Mouse (Mus musculus) liver, embryonic 12.5 days (tissue): Measurements from ENCODE around the gene Kbtbd13. TPM values are rescaled to one million over a fixed set of nuclear protein-coding genes. Genes with fewer than 3 reads are reported as not detected.

Source experiments
- ATAC-seq: fragments of 200-750 bp; cut with Nextera tagmentation; 2 replicates; pipeline ENCODE4 v1.8.0; 2017; ENCODE audit warnings: moderate number of reproducible peaks, mild to moderate bottlenecking, moderate library complexity
- H3K27ac ChIP-seq: fragments of 300-500 bp; sonication (generic); 2 replicates; pipeline ENCODE4 v1.5.1; 2016; ENCODE audit warnings: mild to moderate bottlenecking
- H3K27me3 ChIP-seq: fragments of 300-500 bp; sonication (generic); replicated peaks from 2 replicates; pipeline ENCODE4 v1.6.1; 2016; ENCODE audit warnings: mild to moderate bottlenecking, moderate library complexity
- H3K36me3 ChIP-seq: fragments of 300-500 bp; sonication (generic); 2 replicates; pipeline ENCODE4 v1.6.1; 2016; ENCODE audit warnings: mild to moderate bottlenecking, moderate library complexity
- H3K4me1 ChIP-seq: fragments of 300-500 bp; sonication (generic); 2 replicates; pipeline ENCODE4 v1.6.1; 2016
- H3K4me2 ChIP-seq: fragments of 300-500 bp; sonication (generic); 2 replicates; pipeline ENCODE4 v1.6.1; 2016; ENCODE audit warnings: mild to moderate bottlenecking, moderate library complexity
- H3K4me3 ChIP-seq: fragments of 300-500 bp; sonication (generic); 2 replicates; pipeline ENCODE4 v1.5.1; 2016; ENCODE audit warnings: mild to moderate bottlenecking, moderate library complexity
- H3K9ac ChIP-seq: fragments of 300-500 bp; sonication (generic); 2 replicates; pipeline ENCODE4 v1.6.1; 2016; ENCODE audit warnings: mild to moderate bottlenecking, moderate library complexity
- H3K9me3 ChIP-seq: fragments of 300-500 bp; sonication (generic); replicated peaks from 2 replicates; pipeline ENCODE4 v1.6.1; 2016; ENCODE audit warnings: mild to moderate bottlenecking, moderate library complexity
- WGBS: fragments of 180-500 bp; shearing (Covaris S2); methylation state at CpG from one replicate; pipeline ENCODE4 v1.1.7; 2016; ENCODE audit not compliant: insufficient replicate concordance; 5-methylcytosine and 5-hydroxymethylcytosine counted together
- polyA plus RNA-seq: library from polyadenylated mRNA; unstranded; fragments of >200 nt; fragmentation: Nextera tagmentation; extraction: Ambion mirVana; gene quantifications from 2 replicates; pipeline ENCODE4 v1.2.1, GENCODE M21; 2016

The Kbtbd13 gene
- polyA plus RNA-seq, 1 experiment from 2014 or later = 0.21 TPM

GRCm38 (mm10) chr9:65392638-65393364, 1.3 kb upstream of the Kbtbd13 start:
- Histone ChIP-seq H3K4me2 (no peak overlapping the region), H3K36me3 (no peaks in the 10 kb centered on the region), H3K4me3 (no peak overlapping the region), H3K27ac (no peak overlapping the region), H3K9me3 (no peaks in the 10 kb centered on the region), H3K9ac (no peak overlapping the region), H3K27me3 (peaks cover 70% of the 10 kb centered on the region), H3K4me1 (0 out of 2 replicates have a peak, but pooled peaks cover 8% of the 10 kb centered on the region)
- no peak for ATAC-seq
- WGBS = 17% methylated on average over 6 of the region's 6 CpGs

GRCm38 (mm10) chr9:65390752-65391612, 470 bp downstream of the Kbtbd13 start:
- peak overlapping the region; percentile 39 for H3K4me3 ChIP-seq
- no peak overlapping the region for H3K27ac ChIP-seq
- no peaks in the 10 kb centered on the region for H3K36me3 ChIP-seq
- WGBS = 12% methylated on average over 96 of the region's 96 CpGs
- no peaks in the 10 kb centered on the region for H3K9me3 ChIP-seq
- H3K4me2 ChIP-seq = peak overlapping the region; percentile 53
- H3K9ac ChIP-seq = no peak overlapping the region
- peaks cover 69% of the 10 kb centered on the region for H3K27me3 ChIP-seq
- ATAC-seq = no peak
- 0 out of 2 replicates have a peak, but pooled peaks cover 8% of the 10 kb centered on the region for H3K4me1 ChIP-seq

DNA sequence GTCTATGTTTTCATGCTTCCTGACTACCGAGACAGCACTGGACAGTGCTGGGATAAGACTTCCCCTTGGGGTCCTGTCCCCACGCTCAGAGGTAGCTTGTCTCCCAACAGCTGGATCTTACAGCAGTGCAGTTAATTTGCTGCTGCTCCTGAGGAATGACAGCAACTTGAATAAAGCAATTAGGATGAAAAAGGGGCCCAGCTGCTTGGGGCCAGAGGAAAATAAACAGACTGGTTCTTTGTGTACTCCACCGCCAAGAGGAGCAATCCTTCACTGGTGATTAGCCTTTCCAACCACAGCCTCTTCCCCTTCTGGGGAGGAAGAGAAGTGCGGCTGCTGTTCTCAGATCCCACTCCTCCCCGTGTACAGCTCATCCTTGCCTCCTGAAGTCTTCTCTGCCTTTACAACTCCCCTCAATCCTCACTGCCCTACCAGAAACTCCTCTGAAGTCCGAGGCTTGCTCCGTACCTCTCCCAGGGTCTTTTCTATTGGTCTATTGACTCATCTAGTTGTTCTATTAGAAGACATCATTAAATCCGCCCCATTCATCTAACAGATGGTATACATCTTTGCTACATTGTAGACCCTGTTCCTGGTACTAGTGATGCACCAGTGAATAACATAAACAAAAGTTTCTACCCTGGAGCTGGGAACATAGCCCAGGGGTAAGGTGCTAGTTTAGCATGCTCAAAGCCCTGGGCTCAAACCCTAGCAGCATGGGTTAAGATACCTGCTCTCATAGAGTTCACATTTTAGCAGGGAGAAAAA, 4.9 kb downstream of the Kbtbd13 start:
- Histone ChIP-seq H3K27me3 (peaks cover 35% of the 10 kb centered on the region), H3K4me1 (0 out of 2 replicates have a peak, but pooled peaks cover 8% of the 10 kb centered on the region), H3K36me3 (no peaks in the 10 kb centered on the region), H3K27ac (no peak overlapping the region), H3K4me2 (no peak overlapping the region), H3K4me3 (no peak overlapping the region), H3K9me3 (no peaks in the 10 kb centered on the region), H3K9ac (no peak overlapping the region)
- ATAC-seq = no peak
- WGBS = 31% methylated on average over 8 of the region's 8 CpGs

GRCm38 (mm10) chr9:65384276-65384675, 7.2 kb downstream of the Kbtbd13 start:
- Histone ChIP-seq H3K27ac (no peak overlapping the region), H3K4me3 (no peak overlapping the region), H3K27me3 (peaks cover 18% of the 10 kb centered on the region), H3K36me3 (no peaks in the 10 kb centered on the region), H3K4me1 (no peaks in the 10 kb centered on the region), H3K9me3 (no peaks in the 10 kb centered on the region), H3K9ac (no peak overlapping the region), H3K4me2 (no peak overlapping the region)
- 52% methylated on average over 3 of the region's 3 CpGs for WGBS
- no peak for ATAC-seq

DNA sequence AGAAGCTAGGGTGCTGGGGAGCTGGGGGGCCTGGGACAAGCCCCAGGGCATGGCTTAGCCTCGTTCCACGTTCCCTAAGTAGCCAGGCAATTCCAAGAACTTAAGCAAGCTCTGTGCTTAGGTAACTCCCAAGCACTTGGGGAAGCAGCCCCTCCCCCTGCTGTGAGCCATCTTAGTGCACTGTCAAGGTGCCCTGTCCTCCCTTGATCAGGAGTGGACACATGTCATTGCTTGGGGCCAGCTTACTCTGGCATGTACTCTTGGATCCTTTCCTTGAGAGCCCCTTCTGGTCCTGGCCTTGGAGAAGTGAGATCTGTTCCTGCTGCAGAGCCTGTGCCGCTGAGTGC, 8.7 kb downstream of the Kbtbd13 start:
- Histone ChIP-seq H3K27ac (no peak overlapping the region), H3K9ac (no peak overlapping the region), H3K9me3 (no peaks in the 10 kb centered on the region), H3K36me3 (no peaks in the 10 kb centered on the region), H3K27me3 (peaks cover 5% of the 10 kb centered on the region; the same call in 1 of the 2 replicates), H3K4me2 (no peak overlapping the region), H3K4me3 (no peak overlapping the region), H3K4me1 (no peaks in the 10 kb centered on the region)
- ATAC-seq = no peak
- 44% methylated on average over 3 of the region's 3 CpGs for WGBS

GRCm38 (mm10) chr9:65382031-65382750, 9.3 kb downstream of the Kbtbd13 start:
- WGBS = 53% methylated on average over 6 of the region's 6 CpGs
- Histone ChIP-seq H3K4me2 (no peak overlapping the region), H3K4me3 (no peak overlapping the region), H3K4me1 (no peaks in the 10 kb centered on the region), H3K27me3 (peaks cover 5% of the 10 kb centered on the region; the same call in 1 of the 2 replicates), H3K36me3 (no peaks in the 10 kb centered on the region), H3K27ac (no peak overlapping the region), H3K9me3 (no peaks in the 10 kb centered on the region), H3K9ac (no peak overlapping the region)
- ATAC-seq = no peak

DNA sequence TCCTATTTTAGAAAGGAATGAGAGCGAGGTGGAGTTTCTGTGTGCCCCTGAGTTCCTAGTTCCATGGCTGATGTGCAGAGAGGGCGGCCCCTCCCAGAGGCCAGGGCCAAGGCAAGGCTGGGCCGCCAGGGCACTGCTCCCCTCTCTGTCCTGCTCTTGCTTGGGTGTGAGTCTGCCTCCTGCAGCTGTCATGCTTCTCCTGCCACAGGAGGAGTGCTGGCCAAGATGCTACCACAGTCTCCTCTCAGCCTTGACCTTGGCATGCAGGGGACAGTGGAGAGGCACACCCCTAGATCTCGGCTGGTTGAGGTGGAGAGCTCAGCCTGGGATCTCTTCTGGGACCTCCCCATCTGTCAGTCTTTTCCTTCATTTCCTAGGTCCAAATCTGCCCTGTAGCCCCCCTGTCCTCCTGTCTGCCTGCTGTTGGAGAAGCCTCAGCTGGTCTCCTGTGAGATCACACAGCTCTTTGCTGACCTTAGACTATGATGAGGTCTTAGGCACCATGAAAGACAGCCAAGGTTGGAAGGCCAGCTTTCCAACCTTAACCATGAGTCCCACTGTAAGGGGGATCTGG, 10.3 kb downstream of the Kbtbd13 start:
- Histone ChIP-seq H3K4me2 (no peak overlapping the region), H3K9me3 (no peaks in the 10 kb centered on the region), H3K27ac (no peak overlapping the region), H3K27me3 (0 out of 2 replicates have a peak, but pooled peaks cover 5% of the 10 kb centered on the region), H3K9ac (no peak overlapping the region), H3K4me1 (no peaks in the 10 kb centered on the region), H3K4me3 (no peak overlapping the region), H3K36me3 (no peaks in the 10 kb centered on the region)
- no peak for ATAC-seq
- WGBS = 63% methylated on average over 4 of the region's 4 CpGs

DNA sequence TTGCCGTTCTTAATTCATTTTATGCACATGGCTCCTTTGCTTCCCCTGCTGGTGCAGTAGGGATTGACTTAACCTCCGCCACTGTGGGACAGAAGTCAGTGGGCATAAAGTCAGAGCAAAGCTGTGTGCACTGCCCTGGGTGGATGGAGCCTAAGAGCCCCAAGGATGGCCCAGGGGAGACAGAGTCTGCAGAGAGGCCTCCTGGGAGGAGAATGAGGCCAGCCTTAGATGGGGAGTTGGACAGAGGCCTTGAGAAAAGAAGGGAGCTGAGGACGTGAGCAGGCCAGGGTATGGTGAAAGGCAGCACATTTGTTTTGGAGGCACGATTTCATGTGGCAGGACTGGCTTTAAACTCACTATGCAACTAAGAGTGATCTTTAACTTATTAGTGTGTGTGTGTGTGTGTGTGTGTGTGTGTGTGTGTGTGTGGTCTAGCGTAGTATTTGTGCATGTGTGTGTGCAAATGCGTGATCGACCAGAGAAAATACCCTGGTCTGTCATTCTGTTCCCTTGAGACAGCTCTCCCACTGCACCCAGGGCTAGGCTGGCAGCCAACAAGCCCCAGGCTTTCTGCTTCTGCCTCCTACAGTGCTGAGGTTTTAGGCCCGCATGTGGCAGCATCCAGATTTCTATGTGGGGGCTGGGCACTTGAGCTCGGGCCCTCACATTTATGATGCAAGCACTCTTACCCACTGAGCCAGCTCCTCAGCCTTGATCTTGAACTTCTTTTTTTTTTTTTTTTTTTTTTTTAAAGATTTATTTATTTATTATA, 16.1 kb downstream of the Kbtbd13 start:
- no peak overlapping the region for H3K27ac ChIP-seq
- WGBS = 74% methylated on average over 7 of the region's 9 CpGs
- H3K27me3 ChIP-seq = no peaks in the 10 kb centered on the region
- no peaks in the 10 kb centered on the region for H3K9me3 ChIP-seq
- H3K4me1 ChIP-seq = no peaks in the 10 kb centered on the region
- H3K4me2 ChIP-seq = no peak overlapping the region
- no peak overlapping the region for H3K9ac ChIP-seq
- H3K4me3 ChIP-seq = no peak overlapping the region
- ATAC-seq = no peak
- peaks cover 7% of the 10 kb centered on the region; the same call in 1 of the 2 replicates for H3K36me3 ChIP-seq

- H3K27me3 ChIP-seq = no peaks in the 10 kb centered on the region
- no peak overlapping the region for H3K27ac ChIP-seq
- ATAC-seq = no peak
- H3K4me2 ChIP-seq = no peak overlapping the region
- H3K4me1 ChIP-seq = no peaks in the 10 kb centered on the region
- no peak overlapping the region for H3K4me3 ChIP-seq
- no peaks in the 10 kb centered on the region for H3K9me3 ChIP-seq
- H3K36me3 ChIP-seq = peaks cover 7% of the 10 kb centered on the region; the same call in 1 of the 2 replicates
- 68% methylated on average over 5 of the region's 5 CpGs for WGBS
- no peak overlapping the region for H3K9ac ChIP-seq
These were observed 16.8 kb downstream of the Kbtbd13 start for GRCm38 (mm10) chr9:65374468-65375162.

DNA sequence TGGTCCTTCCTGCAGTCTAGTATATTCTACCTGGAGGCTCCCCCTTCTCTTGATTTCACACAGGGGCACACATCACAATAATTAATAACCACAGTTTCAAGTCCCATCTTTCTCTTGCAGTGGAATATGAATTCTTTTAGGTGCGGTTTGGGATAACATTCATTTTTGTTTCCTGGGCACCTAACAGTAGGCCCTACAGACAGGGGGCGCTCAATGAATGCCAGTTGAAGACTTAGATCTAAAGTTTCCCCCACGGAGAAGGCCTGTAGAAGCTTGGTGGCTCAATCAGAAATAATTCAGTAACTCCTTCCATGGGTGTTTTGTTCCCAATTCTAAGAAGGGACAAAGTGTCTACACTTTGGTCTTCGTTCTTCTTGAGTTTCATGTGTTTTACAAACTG, 19.0 kb downstream of the Kbtbd13 start:
- H3K9me3 ChIP-seq = no peaks in the 10 kb centered on the region
- H3K4me2 ChIP-seq = no peak overlapping the region
- no peak for ATAC-seq
- H3K27me3 ChIP-seq = no peaks in the 10 kb centered on the region
- WGBS = 57% methylated on average over 4 of the region's 4 CpGs
- H3K36me3 ChIP-seq = peaks cover 7% of the 10 kb centered on the region; the same call in 1 of the 2 replicates
- no peak overlapping the region for H3K9ac ChIP-seq
- no peak overlapping the region for H3K27ac ChIP-seq
- no peaks in the 10 kb centered on the region for H3K4me1 ChIP-seq
- no peak overlapping the region for H3K4me3 ChIP-seq
